31 mouse cellular contexts compared by ENCODE assay signal in genomic region chr6:120806999-120807737, GRCm38 (mm10). TPM values are rescaled to one million over a fixed set of nuclear protein-coding genes. Genes with fewer than 3 reads are reported as not detected.
A peak's percentile ranks its signal among the peaks of the same experiment; 100 is the strongest.
DNase-seq lines count a peak whose midpoint lies in the region; ATAC-seq and TF ChIP-seq lines count a peak whose summit lies in the region.
"Had no signal": no experiment of that assay in that cellular context is flagged by ENCODE, and none has a peak within 500 bp of the region (broad histone marks: within the 10 kb centered on the region; RNA-seq: fewer than 3 reads in every experiment).

No protein-coding gene starts in this region.

- peak; percentile 80 for DNase-seq in liver, adult 2 months (ENCODE audit: extremely low read depth, low read depth, low spot score)
- DNase-seq in liver: no peak
- no peak for DNase-seq in liver, embryonic 11.5 days (ENCODE audit: low spot score)
- peak; percentile 31 for DNase-seq in stomach, postnatal 0 days (ENCODE audit: low spot score)
- DNase-seq in right cerebral cortex, postnatal 10 days (ENCODE audit: low spot score in 2 of 2): no peak
- DNase-seq in layer of hippocampus, adult 2 months (ENCODE audit: low spot score in 2 of 2): no peak
- no peak for DNase-seq in forebrain, postnatal 0 days
- DNase-seq: adrenal gland, postnatal 25 days; cerebellum, adult 2 months; cerebellum, postnatal 14 days; gastrocnemius, postnatal 25 days; heart, adult 11 months; heart, postnatal 36 days; kidney, adult 8-10 months; kidney, postnatal 4 days; layer of hippocampus, adult 9-11 months; lung, adult 2 months; lung, postnatal 14 days; midbrain, embryonic 14.5 days; spleen, adult 18-20 months; thymus, postnatal 14 days had no signal

- WGBS in liver, adult 2 months: 19% methylated on average over 5 of the region's 5 CpGs
- WGBS in liver, embryonic 11.5 days: 76% methylated on average over 5 of the region's 5 CpGs
- WGBS in liver, embryonic 16.5 days (ENCODE audit: insufficient replicate concordance): 74% methylated on average over 5 of the region's 5 CpGs
- WGBS in stomach, postnatal 0 days: 63% methylated on average over 5 of the region's 5 CpGs
- 82% methylated on average over 5 of the region's 5 CpGs for WGBS in forebrain, postnatal 0 days

- no peak for TF ChIP-seq POLR2A in liver, adult 2 months (IDR thresholded peaks at IDR 0.05; ENCODE audit: extremely low read depth, insufficient read depth, low read length)

- peak overlapping the region; percentile 84 for H3K27ac ChIP-seq in liver, adult 2 months (replicated peaks; ENCODE audit: insufficient read depth, low read depth, low read length)
- H3K27ac ChIP-seq in liver, embryonic 11.5 days (ENCODE audit: low read depth, low read length): peak overlapping the region; percentile 69; the same call in 1 of the 2 replicates
- H3K27ac ChIP-seq in liver, embryonic 16.5 days (ENCODE audit: low read length): peak overlapping the region; percentile 62
- peak overlapping the region; percentile 65 for H3K27ac ChIP-seq in stomach, postnatal 0 days (replicated peaks)
- H3K27ac ChIP-seq in layer of hippocampus, adult 2 months: no peak overlapping the region
- H3K27ac ChIP-seq in forebrain, postnatal 0 days (ENCODE audit: low read depth, low read length): no peak overlapping the region
- H3K27ac ChIP-seq: embryonic facial prominence, embryonic 10.5 days; embryonic facial prominence, embryonic 15.5 days; forebrain, embryonic 12.5 days; heart, embryonic 10.5 days; heart, embryonic 15.5 days; hindbrain, embryonic 13.5 days; kidney, postnatal 0 days had no signal

- H3K9ac ChIP-seq in liver, adult 2 months (ENCODE audit: low read depth, low read length): no peak overlapping the region
- H3K9ac ChIP-seq in liver, embryonic 11.5 days (ENCODE audit: low read depth, low read length): no peak overlapping the region
- H3K9ac ChIP-seq in liver, embryonic 16.5 days (ENCODE audit: low read depth, low read length): no peak overlapping the region
- no peak overlapping the region for H3K9ac ChIP-seq in stomach, postnatal 0 days (ENCODE audit: low read length)
- H3K9ac ChIP-seq in forebrain, postnatal 0 days: no peak overlapping the region
- H3K9ac ChIP-seq: embryonic facial prominence, embryonic 15.5 days; forebrain, embryonic 12.5 days; heart, embryonic 15.5 days; hindbrain, embryonic 13.5 days had no signal

- H3K4me2 ChIP-seq in liver, embryonic 11.5 days: no peak overlapping the region
- H3K4me2 ChIP-seq in liver, embryonic 16.5 days (ENCODE audit: low read depth, low read length): no peak overlapping the region
- H3K4me2 ChIP-seq in stomach, postnatal 0 days (replicated peaks; ENCODE audit: low read depth): no peak overlapping the region
- H3K4me2 ChIP-seq in forebrain, postnatal 0 days (ENCODE audit: low read depth): no peak overlapping the region
- H3K4me2 ChIP-seq: embryonic facial prominence, embryonic 15.5 days; forebrain, embryonic 12.5 days; heart, embryonic 15.5 days; hindbrain, embryonic 13.5 days had no signal

- TF ChIP-seq CTCF in liver, adult 2 months (IDR thresholded peaks at IDR 0.05; ENCODE audit: low read depth, low read length): no peak
- no peak for TF ChIP-seq CTCF in stomach, postnatal 0 days (IDR thresholded peaks at IDR 0.05; ENCODE audit: low read depth)
- no peak for TF ChIP-seq CTCF in layer of hippocampus, adult 2 months (conservative IDR thresholded peaks at IDR 0.05)
- TF ChIP-seq CTCF in forebrain, postnatal 0 days (IDR thresholded peaks at IDR 0.05; ENCODE audit: low read depth): no peak

- H3K79me2 ChIP-seq in liver, adult 2 months (ENCODE audit: control insufficient read depth, insufficient read depth, low read length): peaks cover 6% of the 10 kb centered on the region; the same call in 1 of the 2 replicates

- H3K27me3 ChIP-seq in liver, adult 2 months (ENCODE audit: control insufficient read depth, insufficient read depth, low read length): no peaks in the 10 kb centered on the region
- H3K27me3 ChIP-seq in liver, embryonic 11.5 days (replicated peaks; ENCODE audit: control insufficient read depth, insufficient read depth, low read length): no peaks in the 10 kb centered on the region
- H3K27me3 ChIP-seq in liver, embryonic 16.5 days (ENCODE audit: control insufficient read depth, insufficient read depth, low read depth, low read length): no peaks in the 10 kb centered on the region
- no peaks in the 10 kb centered on the region for H3K27me3 ChIP-seq in stomach, postnatal 0 days (ENCODE audit: control insufficient read depth, insufficient read depth, low read length)
- H3K27me3 ChIP-seq in forebrain, postnatal 0 days (ENCODE audit: insufficient read depth, low read length): no peaks in the 10 kb centered on the region
- H3K27me3 ChIP-seq: embryonic facial prominence, embryonic 15.5 days; forebrain, embryonic 12.5 days; heart, embryonic 15.5 days; hindbrain, embryonic 13.5 days had no signal

- peaks cover 51% of the 10 kb centered on the region for H3K36me3 ChIP-seq in liver, adult 2 months (ENCODE audit: control insufficient read depth, insufficient read depth, low read length)
- H3K36me3 ChIP-seq in liver, embryonic 11.5 days (ENCODE audit: control insufficient read depth, insufficient read depth, low read length): peaks cover 71% of the 10 kb centered on the region
- H3K36me3 ChIP-seq in liver, embryonic 16.5 days (ENCODE audit: control insufficient read depth, insufficient read depth): peaks cover 86% of the 10 kb centered on the region
- H3K36me3 ChIP-seq in stomach, postnatal 0 days (ENCODE audit: control insufficient read depth, insufficient read depth, low read length): peaks cover 21% of the 10 kb centered on the region
- peaks cover 75% of the 10 kb centered on the region for H3K36me3 ChIP-seq in forebrain, postnatal 0 days (ENCODE audit: insufficient read depth)

- H3K9me3 ChIP-seq in liver, embryonic 11.5 days (ENCODE audit: control insufficient read depth, low read length): no peaks in the 10 kb centered on the region
- no peaks in the 10 kb centered on the region for H3K9me3 ChIP-seq in liver, embryonic 16.5 days (replicated peaks; ENCODE audit: control insufficient read depth, low read length)
- no peaks in the 10 kb centered on the region for H3K9me3 ChIP-seq in stomach, postnatal 0 days (ENCODE audit: control insufficient read depth, low read length)
- no peaks in the 10 kb centered on the region for H3K9me3 ChIP-seq in forebrain, postnatal 0 days (ENCODE audit: low read length)
- H3K9me3 ChIP-seq: embryonic facial prominence, embryonic 10.5 days; embryonic facial prominence, embryonic 15.5 days; forebrain, embryonic 12.5 days; G1E; heart, embryonic 10.5 days; heart, embryonic 15.5 days; hindbrain, embryonic 13.5 days had no signal

- no peak for TF ChIP-seq EP300 in stomach, postnatal 0 days (optimal IDR thresholded peaks at IDR 0.05)

- peaks cover 15% of the 10 kb centered on the region for H3K4me1 ChIP-seq in liver, adult 2 months (ENCODE audit: control insufficient read depth, insufficient read depth, low read length)
- H3K4me1 ChIP-seq in liver, embryonic 11.5 days (replicated peaks; ENCODE audit: control insufficient read depth, insufficient read depth, low read length): no peaks in the 10 kb centered on the region; the same call in none of the 2 replicates
- peaks cover 8% of the 10 kb centered on the region for H3K4me1 ChIP-seq in liver, embryonic 16.5 days (ENCODE audit: control insufficient read depth, low read depth, low read length)
- no peaks in the 10 kb centered on the region for H3K4me1 ChIP-seq in stomach, postnatal 0 days (replicated peaks; ENCODE audit: control insufficient read depth, insufficient read depth)
- H3K4me1 ChIP-seq in forebrain, postnatal 0 days (ENCODE audit: insufficient read depth): no peaks in the 10 kb centered on the region
- H3K4me1 ChIP-seq: embryonic facial prominence, embryonic 10.5 days; embryonic facial prominence, embryonic 15.5 days; forebrain, embryonic 12.5 days; heart, embryonic 10.5 days; heart, embryonic 15.5 days; hindbrain, embryonic 13.5 days had no signal

- no peak for ATAC-seq in liver, embryonic 11.5 days (replicated peaks; ENCODE audit: low FRiP score)
- ATAC-seq in liver, embryonic 16.5 days (ENCODE audit: low read depth): peak; percentile 57
- ATAC-seq in stomach, postnatal 0 days (ENCODE audit: low FRiP score, low TSS enrichment): peak; percentile 87
- ATAC-seq in forebrain, postnatal 0 days: no peak

- no peak overlapping the region for H3K4me3 ChIP-seq in liver, adult 2 months (ENCODE audit: insufficient read depth, low read depth, low read length)
- H3K4me3 ChIP-seq in liver, embryonic 11.5 days (ENCODE audit: low read depth, low read length): no peak overlapping the region
- H3K4me3 ChIP-seq in liver, embryonic 16.5 days (ENCODE audit: low read depth, low read length): no peak overlapping the region
- no peak overlapping the region for H3K4me3 ChIP-seq in stomach, postnatal 0 days (ENCODE audit: low read depth, low read length)
- no peak overlapping the region for H3K4me3 ChIP-seq in layer of hippocampus, adult 2 months
- H3K4me3 ChIP-seq in forebrain, postnatal 0 days (ENCODE audit: low read depth, low read length): no peak overlapping the region
- H3K4me3 ChIP-seq: embryonic facial prominence, embryonic 10.5 days; embryonic facial prominence, embryonic 15.5 days; forebrain, embryonic 12.5 days; heart, embryonic 10.5 days; heart, embryonic 15.5 days; hindbrain, embryonic 13.5 days had no signal

RNA-seq across cellular contexts. Expression of gene Atp6v1e1, which starts 15.4 kb away (rescaled TPM):
- 137 and 149 TPM in 2 replicates for total RNA-seq in liver, adult 2 months (2014; rRNA removed)
- polyA plus RNA-seq in liver, adult 2 months (2012; rRNA removed): 95.9 and 110 TPM in 2 replicates
- polyA plus RNA-seq in liver, embryonic 11.5 days (2014; fragmentation: Nextera tagmentation; extraction: Ambion mirVana): 160 and 164 TPM in 2 replicates
- polyA plus RNA-seq in liver, embryonic 16.5 days (2015; fragmentation: Nextera tagmentation; extraction: Ambion mirVana): 171 and 172 TPM in 2 replicates
- polyA plus RNA-seq in stomach, postnatal 0 days (2015; fragmentation: Nextera tagmentation; extraction: Ambion mirVana): 251 and 252 TPM in 2 replicates
- total RNA-seq in layer of hippocampus, adult 2 months (2021): 100 to 1,000 TPM; 467 to 509 TPM
- 292 and 341 TPM in 2 replicates for total RNA-seq in forebrain, postnatal 0 days (2014; rRNA removed)
- 312 and 333 TPM in 2 replicates for polyA plus RNA-seq in forebrain, postnatal 0 days (2015; fragmentation: Nextera tagmentation; extraction: Ambion mirVana)

RNA-seq across cellular contexts. Expression of gene Bcl2l13, which starts 28.8 kb away (rescaled TPM):
- total RNA-seq in liver, adult 2 months (2014; rRNA removed): 17.4 and 18.0 TPM in 2 replicates
- 24.3 and 25.7 TPM in 2 replicates for polyA plus RNA-seq in liver, adult 2 months (2012; rRNA removed)
- 52.3 and 66.2 TPM in 2 replicates for polyA plus RNA-seq in liver, embryonic 11.5 days (2014; fragmentation: Nextera tagmentation; extraction: Ambion mirVana)
- polyA plus RNA-seq in liver, embryonic 16.5 days (2015; fragmentation: Nextera tagmentation; extraction: Ambion mirVana): 34.7 and 35.7 TPM in 2 replicates
- polyA plus RNA-seq in stomach, postnatal 0 days (2015; fragmentation: Nextera tagmentation; extraction: Ambion mirVana): 18.4 and 18.5 TPM in 2 replicates
- total RNA-seq in layer of hippocampus, adult 2 months (2021): 10 to 100 TPM; 36.8 to 47.3 TPM
- total RNA-seq in forebrain, postnatal 0 days (2014; rRNA removed): 59.1 and 77.5 TPM in 2 replicates
- polyA plus RNA-seq in forebrain, postnatal 0 days (2015; fragmentation: Nextera tagmentation; extraction: Ambion mirVana): 20.6 and 21.4 TPM in 2 replicates

RNA-seq across cellular contexts. Expression of gene Slc25a18, which starts 33.8 kb away (rescaled TPM):
- total RNA-seq in liver, adult 2 months (2014; rRNA removed): not detected in 2 replicates
- polyA plus RNA-seq in liver, adult 2 months (2012; rRNA removed): not detected in 2 replicates
- polyA plus RNA-seq in liver, embryonic 11.5 days (2014; fragmentation: Nextera tagmentation; extraction: Ambion mirVana): 0.08 TPM in 1 of 2 replicates, not detected in the other
- 0.11 and 0.17 TPM in 2 replicates for polyA plus RNA-seq in liver, embryonic 16.5 days (2015; fragmentation: Nextera tagmentation; extraction: Ambion mirVana)
- 0.10 and 0.13 TPM in 2 replicates for polyA plus RNA-seq in stomach, postnatal 0 days (2015; fragmentation: Nextera tagmentation; extraction: Ambion mirVana)
- total RNA-seq in layer of hippocampus, adult 2 months (2021): 10 to 100 TPM; 57.4 to 61.9 TPM
- total RNA-seq in forebrain, postnatal 0 days (2014; rRNA removed): 24.2 and 25.1 TPM in 2 replicates
- polyA plus RNA-seq in forebrain, postnatal 0 days (2015; fragmentation: Nextera tagmentation; extraction: Ambion mirVana): 14.4 and 21.1 TPM in 2 replicates
- total RNA-seq: gastrocnemius, adult 18-20 months had no signal
- polyA plus RNA-seq: G1E; kidney, postnatal 0 days had no signal

Comparison
In these comparisons a context has a peak if more than half of its experiments do, and no peak if none do; other contexts are left out.
1. DNase-seq: peak in liver, adult 2 months (single experiment) and stomach, postnatal 0 days (single experiment); none in liver (single experiment), liver, embryonic 11.5 days (single experiment), right cerebral cortex, postnatal 10 days (0 of 2), layer of hippocampus, adult 2 months (0 of 2) and forebrain, postnatal 0 days (single experiment).
2. ATAC-seq: peak in liver, embryonic 16.5 days (single experiment) and stomach, postnatal 0 days (single experiment); none in liver, embryonic 11.5 days (single experiment) and forebrain, postnatal 0 days (single experiment).
3. H3K27ac ChIP-seq: peak in liver, adult 2 months (single experiment), liver, embryonic 11.5 days (single experiment), liver, embryonic 16.5 days (single experiment) and stomach, postnatal 0 days (single experiment); none in layer of hippocampus, adult 2 months (single experiment) and forebrain, postnatal 0 days (single experiment).
4. RNA of gene Slc25a18, which starts 33.8 kb away (polyA plus RNA-seq): 14.4 to 21.1 TPM in forebrain, postnatal 0 days; 0.11 to 0.17 TPM in liver, embryonic 16.5 days, 0.10 to 0.13 TPM in stomach, postnatal 0 days, 0.08 TPM in liver, embryonic 11.5 days and not detected in liver, adult 2 months; every median in the first group is over 10 times any median in the second.